Mouse (Mus musculus) forebrain, embryonic 13.5 days (tissue): ENCODE measurements at regions not wholly inside any gene's neighbourhood (a gene's known extent, or its start where the extent isn't known, plus 50 kb on each side); places are given as distances from the start of the nearest gene placed in this dataset.
"Not testable (repeated sequence)": the region's sequence is repeated elsewhere in the genome, so short reads cannot be mapped to it uniquely, and the experiment has no call there.

ENCODE experiments used
- ATAC-seq: fragments of 200-750 bp; cut with Nextera tagmentation; 2 replicates; pipeline ENCODE4 v1.8.0; 2017
- H3K27ac ChIP-seq: fragments of 300-500 bp; sonication (generic); 2 replicates; pipeline ENCODE4 v1.5.1; 2015; ENCODE audit warnings: inconsistent platforms, mild to moderate bottlenecking, moderate library complexity
- H3K27me3 ChIP-seq: fragments of 300-500 bp; sonication (generic); 2 replicates; pipeline ENCODE4 v1.6.1; 2015; ENCODE audit warnings: mild to moderate bottlenecking, inconsistent platforms
- H3K36me3 ChIP-seq: fragments of 300-500 bp; sonication (generic); 2 replicates; pipeline ENCODE4 v1.6.1; 2015; ENCODE audit warnings: mild to moderate bottlenecking, inconsistent platforms; ENCODE audit not compliant: poor library complexity, severe bottlenecking
- H3K4me1 ChIP-seq: fragments of 300-500 bp; sonication (generic); 2 replicates; pipeline ENCODE4 v1.6.1; 2015; ENCODE audit warnings: inconsistent platforms
- H3K4me2 ChIP-seq: fragments of 300-500 bp; sonication (generic); 2 replicates; pipeline ENCODE4 v1.6.1; 2015; ENCODE audit warnings: inconsistent platforms, mild to moderate bottlenecking, moderate library complexity
- H3K4me3 ChIP-seq: fragments of 300-500 bp; sonication (generic); 2 replicates; pipeline ENCODE4 v1.5.1; 2015; ENCODE audit warnings: mild to moderate bottlenecking, inconsistent platforms
- H3K9ac ChIP-seq: fragments of 300-500 bp; sonication (generic); 2 replicates; pipeline ENCODE4 v1.6.1; 2015; ENCODE audit warnings: mild to moderate bottlenecking, inconsistent platforms
- H3K9me3 ChIP-seq: fragments of 300-500 bp; sonication (generic); replicated peaks from 2 replicates; pipeline ENCODE4 v1.6.1; 2016; ENCODE audit warnings: inconsistent platforms
- WGBS: fragments of 180-500 bp; shearing (Covaris S2); methylation state at CpG from one replicate; pipeline ENCODE4 v1.1.7; 2015; 5-methylcytosine and 5-hydroxymethylcytosine counted together

- H3K27ac ChIP-seq = no peak overlapping the region
- no peak for ATAC-seq
- no peaks in the 10 kb centered on the region for H3K27me3 ChIP-seq
- no peak overlapping the region for H3K4me3 ChIP-seq
- no peaks in the 10 kb centered on the region for H3K36me3 ChIP-seq
- H3K4me1 ChIP-seq = no peaks in the 10 kb centered on the region
- no peak overlapping the region for H3K9ac ChIP-seq
- WGBS = 86% methylated on average over 3 of the region's 3 CpGs
- H3K9me3 ChIP-seq = no peaks in the 10 kb centered on the region
- H3K4me2 ChIP-seq = no peak overlapping the region
Measured at GRCm38 (mm10) chr17:7532618-7533017, 147.4 kb upstream of the Unc93a2 start.

GRCm38 (mm10) chr17:7529304-7529703, 144.0 kb upstream of the Unc93a2 start:
- Histone ChIP-seq H3K9me3 (no peaks in the 10 kb centered on the region), H3K4me3 (no peak overlapping the region), H3K4me1 (no peaks in the 10 kb centered on the region), H3K9ac (no peak overlapping the region), H3K4me2 (no peak overlapping the region), H3K27me3 (no peaks in the 10 kb centered on the region), H3K27ac (no peak overlapping the region), H3K36me3 (no peaks in the 10 kb centered on the region)
- no peak for ATAC-seq
- WGBS = 30% methylated on average over 5 of the region's 5 CpGs

- no peak for ATAC-seq
- Histone ChIP-seq H3K36me3 (no peaks in the 10 kb centered on the region), H3K4me3 (no peak overlapping the region), H3K4me2 (no peak overlapping the region), H3K9me3 (no peaks in the 10 kb centered on the region), H3K27me3 (no peaks in the 10 kb centered on the region), H3K9ac (no peak overlapping the region), H3K27ac (no peak overlapping the region), H3K4me1 (no peaks in the 10 kb centered on the region)
- WGBS = 84% methylated on average over 3 of the region's 3 CpGs
Measured at GRCm38 (mm10) chr17:7527681-7528080, 142.4 kb upstream of the Unc93a2 start.

- WGBS = 93% methylated on average over 11 of the region's 11 CpGs
- H3K27me3 ChIP-seq, H3K36me3 ChIP-seq: not testable (repeated sequence)
Measured at GRCm38 (mm10) chr17:7524497-7524896, 139.2 kb upstream of the Unc93a2 start.

GRCm38 (mm10) chr17:7521127-7521526, 135.9 kb upstream of the Unc93a2 start:
- ATAC-seq = no peak
- Histone ChIP-seq H3K27ac (no peak overlapping the region), H3K27me3 (no peaks in the 10 kb centered on the region), H3K36me3 (no peaks in the 10 kb centered on the region), H3K4me3 (no peak overlapping the region), H3K4me2 (no peak overlapping the region), H3K9me3 (no peaks in the 10 kb centered on the region), H3K4me1 (no peaks in the 10 kb centered on the region), H3K9ac (no peak overlapping the region)
- 76% methylated on average over 10 of the region's 10 CpGs for WGBS

More at GRCm38 (mm10) chr17:7524497-7524896, 139.2 kb upstream of the Unc93a2 start:
- H3K4me2 ChIP-seq, H3K9me3 ChIP-seq, ATAC-seq, H3K4me1 ChIP-seq, H3K27ac ChIP-seq, H3K4me3 ChIP-seq, H3K9ac ChIP-seq: not testable (repeated sequence)
